Mouse (Mus musculus): ENCODE results near the gene Sfxn4.

- TF ChIP-seq POLR2A (IDR thresholded peaks at IDR 0.05; ENCODE audit: low read depth, low read length) = peak; percentile 30; the same call in 1 of the 2 replicates
- no peak for TF ChIP-seq CTCF (IDR thresholded peaks at IDR 0.05; ENCODE audit: extremely low read depth, insufficient read length, insufficient replicate concordance, low read depth, low read length)
Observed at GRCm38 (mm10) chr19:60860868-60861700, at the start of gene Sfxn4.

All from small intestine, adult 2 months (tissue).